Mouse (Mus musculus): ENCODE data around the gene Cldn4. TPM values are rescaled to one million over a fixed set of nuclear protein-coding genes. Genes with fewer than 3 reads are reported as not detected.

Gene Cldn4
- polyA plus RNA-seq (2012; rRNA removed) = 0.38 and 0.44 TPM in 2 replicates

DNA sequence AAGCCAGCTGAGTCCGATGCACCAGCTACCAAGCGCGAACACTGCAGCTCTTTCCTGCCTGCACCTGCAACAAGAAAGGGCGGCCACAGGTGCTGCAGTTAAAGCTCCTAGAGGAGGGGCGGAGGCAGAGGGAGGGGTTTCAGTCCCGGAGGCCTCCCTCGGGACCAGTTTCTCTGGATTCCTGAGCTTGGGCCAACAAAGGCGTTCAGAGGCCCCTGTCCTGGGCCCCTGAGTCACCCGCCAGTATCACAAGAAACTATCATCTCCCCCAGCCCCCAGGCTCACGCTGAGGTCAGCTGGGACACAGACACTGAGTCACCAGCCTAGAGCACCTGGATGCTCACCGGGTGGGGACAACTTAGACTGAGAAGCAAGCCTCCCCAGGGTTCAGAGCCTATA is at the start of gene Cldn4:
Gene Cldn4, minus strand, starts transcription at position 78 of the 399 bp plus-strand sequence.
- H3K4me1 ChIP-seq (ENCODE audit: control insufficient read depth, insufficient read depth, insufficient read length) = peaks cover 4% of the 10 kb centered on the region; the same call in 1 of the 2 replicates
- no peak for TF ChIP-seq POLR2A (IDR thresholded peaks at IDR 0.05; ENCODE audit: low read depth, low read length)
- no peaks in the 10 kb centered on the region for H3K27me3 ChIP-seq (ENCODE audit: control insufficient read depth, insufficient read depth, low read length)
- no peaks in the 10 kb centered on the region for H3K36me3 ChIP-seq (ENCODE audit: control insufficient read depth, insufficient read depth, low read length)
- H3K4me3 ChIP-seq (ENCODE audit: extremely low read depth, insufficient read depth, insufficient read length) = no peak within 1 kb of the TSS
- H3K27ac ChIP-seq (ENCODE audit: insufficient read depth, low read length) = no peak within 1 kb of the TSS
- 32% methylated on average over 11 of the region's 11 CpGs for WGBS
- no peak for DNase-seq (ENCODE audit: low read depth in 1 of 2, low spot score in 2 of 2)

DNA sequence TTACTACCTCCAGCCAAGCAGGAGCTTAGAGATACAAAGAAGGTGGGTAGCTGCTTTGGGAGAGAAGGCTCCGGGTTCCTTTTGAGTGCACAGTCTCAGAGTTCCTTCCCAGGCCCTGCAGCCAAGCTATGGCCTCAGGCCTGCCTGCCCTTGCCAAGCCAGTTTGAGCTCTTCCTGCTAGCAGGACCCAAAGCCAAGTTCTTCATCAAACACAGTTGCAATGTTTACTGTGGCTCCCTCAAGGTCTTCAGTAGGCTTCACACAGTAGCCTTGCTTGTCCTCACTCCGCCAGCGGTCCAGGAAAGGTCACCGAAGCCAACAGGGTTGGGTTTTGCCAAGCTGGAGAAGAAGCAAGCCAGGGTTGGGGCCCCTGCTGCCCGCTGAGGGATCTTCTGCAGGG is 45.8 kb upstream of the Cldn4 start:
- Histone ChIP-seq H3K36me3 (ENCODE audit: control insufficient read depth, insufficient read depth, low read length) (no peaks in the 10 kb centered on the region), H3K4me1 (ENCODE audit: control insufficient read depth, insufficient read depth, insufficient read length) (no peaks in the 10 kb centered on the region), H3K27ac (ENCODE audit: insufficient read depth, low read length) (no peak overlapping the region), H3K27me3 (ENCODE audit: control insufficient read depth, insufficient read depth, low read length) (no peaks in the 10 kb centered on the region; the same call in 1 of the 2 replicates), H3K4me3 (ENCODE audit: extremely low read depth, insufficient read depth, insufficient read length) (no peak overlapping the region)
- DNase-seq (ENCODE audit: low read depth in 1 of 2, low spot score in 2 of 2) = no peak
- no peak for TF ChIP-seq POLR2A (IDR thresholded peaks at IDR 0.05; ENCODE audit: low read depth, low read length)
- no peak for TF ChIP-seq CTCF (IDR thresholded peaks at IDR 0.05; ENCODE audit: extremely low read depth, insufficient read depth, insufficient read length, insufficient replicate concordance)
- 95% methylated on average over 5 of the region's 5 CpGs for WGBS

DNA sequence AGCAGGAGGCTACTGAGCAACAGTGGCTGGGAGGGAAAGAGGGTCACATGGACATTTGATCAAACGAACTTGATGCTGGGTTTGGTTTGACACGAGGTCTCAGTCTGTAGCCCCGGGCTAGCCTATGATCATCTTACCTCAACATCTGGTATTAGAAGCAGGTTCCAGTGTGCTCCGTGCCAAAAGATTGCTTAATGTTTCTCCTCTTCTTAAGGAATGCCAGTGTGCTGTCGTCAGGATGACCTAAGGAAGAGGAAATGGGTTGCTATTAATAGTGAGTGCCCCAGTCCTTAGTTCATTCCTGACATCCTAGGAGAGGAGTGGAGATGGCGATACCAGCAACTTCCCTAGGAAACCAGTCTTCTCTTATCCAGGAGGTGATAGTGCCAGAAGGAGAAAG is 43.0 kb upstream of the Cldn4 start:
- DNase-seq (ENCODE audit: low read depth in 1 of 2, low spot score in 2 of 2) = no peak
- Histone ChIP-seq H3K4me1 (ENCODE audit: control insufficient read depth, insufficient read depth, insufficient read length) (peaks cover 5% of the 10 kb centered on the region), H3K4me3 (ENCODE audit: extremely low read depth, insufficient read depth, insufficient read length) (no peak overlapping the region), H3K27me3 (ENCODE audit: control insufficient read depth, insufficient read depth, low read length) (peaks cover 5% of the 10 kb centered on the region), H3K36me3 (ENCODE audit: control insufficient read depth, insufficient read depth, low read length) (no peaks in the 10 kb centered on the region), H3K27ac (ENCODE audit: insufficient read depth, low read length) (no peak overlapping the region)
- TF ChIP-seq POLR2A (IDR thresholded peaks at IDR 0.05; ENCODE audit: low read depth, low read length) (no peak), CTCF (IDR thresholded peaks at IDR 0.05; ENCODE audit: extremely low read depth, insufficient read depth, insufficient read length, insufficient replicate concordance) (no peak)
- 50% methylated on average over 6 of the region's 6 CpGs for WGBS

DNA sequence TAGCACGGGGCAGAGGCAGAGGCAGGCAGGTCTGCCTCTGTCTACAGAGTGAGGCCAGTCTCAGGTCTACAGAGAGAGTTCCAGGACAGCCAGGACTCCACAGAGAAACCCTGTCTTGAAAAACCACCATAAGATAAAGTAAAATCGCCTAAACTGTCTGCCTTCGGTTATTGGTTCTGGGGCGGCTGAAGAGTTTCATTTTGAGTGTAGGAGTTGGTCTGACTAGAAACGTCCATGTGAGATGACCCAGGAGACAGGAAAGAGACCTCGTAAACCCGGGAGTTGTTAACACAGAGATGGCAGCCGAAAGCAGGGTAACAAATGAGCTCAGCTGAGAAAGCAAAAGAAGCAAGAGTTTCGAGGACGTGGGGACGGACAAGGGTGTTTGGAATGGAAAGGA is 42.4 kb upstream of the Cldn4 start:
- no peaks in the 10 kb centered on the region for H3K36me3 ChIP-seq (ENCODE audit: control insufficient read depth, insufficient read depth, low read length)
- WGBS = 60% methylated on average over 11 of the region's 11 CpGs
- no peak for DNase-seq (ENCODE audit: low read depth in 1 of 2, low spot score in 2 of 2)
- no peak overlapping the region for H3K27ac ChIP-seq (ENCODE audit: insufficient read depth, low read length)
- H3K4me1 ChIP-seq (ENCODE audit: control insufficient read depth, insufficient read depth, insufficient read length) = peaks cover 5% of the 10 kb centered on the region
- TF ChIP-seq CTCF (IDR thresholded peaks at IDR 0.05; ENCODE audit: extremely low read depth, insufficient read depth, insufficient read length, insufficient replicate concordance) = no peak
- TF ChIP-seq POLR2A (IDR thresholded peaks at IDR 0.05; ENCODE audit: low read depth, low read length) = no peak
- no peak overlapping the region for H3K4me3 ChIP-seq (ENCODE audit: extremely low read depth, insufficient read depth, insufficient read length)
- peaks cover 5% of the 10 kb centered on the region for H3K27me3 ChIP-seq (ENCODE audit: control insufficient read depth, insufficient read depth, low read length)

DNA sequence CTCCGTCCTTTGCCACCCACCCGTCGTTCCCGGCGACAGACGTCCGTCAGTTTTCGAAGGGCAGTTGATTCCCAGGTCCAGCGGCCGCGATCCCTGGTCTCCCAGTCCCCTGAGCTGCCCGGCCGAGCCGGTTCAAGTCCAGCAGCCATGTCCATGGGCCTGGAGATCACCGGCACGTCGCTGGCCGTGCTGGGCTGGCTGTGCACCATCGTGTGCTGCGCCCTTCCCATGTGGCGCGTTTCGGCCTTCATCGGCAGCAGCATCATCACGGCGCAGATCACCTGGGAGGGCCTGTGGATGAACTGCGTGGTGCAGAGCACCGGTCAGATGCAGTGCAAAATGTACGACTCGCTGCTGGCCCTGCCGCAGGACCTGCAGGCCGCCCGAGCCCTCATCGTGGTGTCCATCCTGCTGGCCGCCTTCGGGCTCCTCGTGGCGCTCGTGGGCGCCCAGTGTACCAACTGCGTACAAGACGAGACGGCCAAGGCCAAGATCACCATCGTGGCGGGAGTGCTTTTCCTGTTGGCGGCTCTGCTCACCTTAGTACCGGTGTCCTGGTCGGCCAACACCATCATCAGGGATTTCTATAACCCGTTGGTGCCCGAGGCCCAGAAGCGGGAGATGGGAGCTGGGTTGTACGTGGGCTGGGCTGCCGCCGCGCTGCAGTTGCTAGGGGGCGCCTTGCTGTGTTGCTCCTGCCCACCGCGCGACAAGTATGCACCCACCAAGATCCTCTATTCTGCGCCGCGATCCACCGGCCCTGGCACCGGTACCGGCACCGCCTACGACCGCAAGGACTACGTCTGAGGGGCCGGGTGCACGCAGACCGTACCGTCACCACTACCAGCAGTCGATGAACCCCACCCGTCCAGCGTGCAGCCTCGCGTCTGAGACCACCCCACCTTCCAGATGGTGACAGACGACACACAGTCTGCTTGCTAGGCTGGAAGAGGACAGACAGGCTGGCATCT is 39.8 kb upstream of the Cldn4 start:
- Histone ChIP-seq H3K27ac (ENCODE audit: insufficient read depth, low read length) (no peak overlapping the region), H3K36me3 (ENCODE audit: control insufficient read depth, insufficient read depth, low read length) (no peaks in the 10 kb centered on the region), H3K4me1 (ENCODE audit: control insufficient read depth, insufficient read depth, insufficient read length) (peaks cover 5% of the 10 kb centered on the region), H3K4me3 (ENCODE audit: extremely low read depth, insufficient read depth, insufficient read length) (no peak overlapping the region), H3K27me3 (ENCODE audit: control insufficient read depth, insufficient read depth, low read length) (peaks cover 5% of the 10 kb centered on the region)
- WGBS = 6% methylated on average over 79 of the region's 79 CpGs
- no peak for TF ChIP-seq CTCF (IDR thresholded peaks at IDR 0.05; ENCODE audit: extremely low read depth, insufficient read depth, insufficient read length, insufficient replicate concordance)
- TF ChIP-seq POLR2A (IDR thresholded peaks at IDR 0.05; ENCODE audit: low read depth, low read length) = no peak
- no peak for DNase-seq (ENCODE audit: low read depth in 1 of 2, low spot score in 2 of 2)

DNA sequence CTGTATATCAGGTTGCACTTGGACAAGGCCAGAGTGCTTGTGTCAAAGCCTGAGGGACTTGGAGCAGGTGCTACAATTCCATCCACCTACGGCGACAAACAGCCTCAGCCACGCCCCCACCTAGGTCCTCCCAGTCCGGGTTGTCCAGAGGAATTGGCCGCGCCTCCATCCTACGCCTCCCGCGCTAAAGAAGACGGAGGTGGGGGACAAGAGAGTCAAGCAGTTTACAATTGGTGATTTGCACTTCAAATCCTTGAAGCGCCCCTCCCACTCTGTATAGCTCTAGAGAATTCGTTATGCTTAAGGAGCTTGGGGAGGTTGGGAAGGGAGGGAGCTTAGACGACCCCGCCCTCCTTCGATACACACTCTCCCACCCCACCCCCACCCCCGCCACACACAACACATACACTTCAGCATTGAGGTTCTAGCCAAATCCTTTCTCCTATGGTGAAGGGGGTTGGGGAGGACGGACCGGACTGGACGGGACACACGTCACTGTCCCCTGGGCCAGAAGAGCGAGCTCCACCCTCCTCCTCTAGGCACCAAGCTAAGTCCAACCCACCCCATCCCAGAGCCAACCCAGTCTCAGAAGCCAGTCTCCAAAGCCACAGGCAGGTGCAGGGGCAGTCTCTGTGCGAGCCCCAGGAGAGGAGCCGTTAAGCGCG is 39.0 kb upstream of the Cldn4 start, which contains the start of gene Cldn3:
Gene Cldn3, plus strand, starts transcription at position 582 of the 665 bp plus-strand sequence.
- Histone ChIP-seq H3K4me1 (ENCODE audit: control insufficient read depth, insufficient read depth, insufficient read length) (peaks cover 5% of the 10 kb centered on the region), H3K27me3 (ENCODE audit: control insufficient read depth, insufficient read depth, low read length) (peaks cover 5% of the 10 kb centered on the region), H3K36me3 (ENCODE audit: control insufficient read depth, insufficient read depth, low read length) (no peaks in the 10 kb centered on the region), H3K27ac (ENCODE audit: insufficient read depth, low read length) (no peak within 1 kb of the TSS), H3K4me3 (ENCODE audit: extremely low read depth, insufficient read depth, insufficient read length) (no peak within 1 kb of the TSS)
- no peak for DNase-seq (ENCODE audit: low read depth in 1 of 2, low spot score in 2 of 2)
- TF ChIP-seq POLR2A (IDR thresholded peaks at IDR 0.05; ENCODE audit: low read depth, low read length) = no peak
- TF ChIP-seq CTCF (IDR thresholded peaks at IDR 0.05; ENCODE audit: extremely low read depth, insufficient read depth, insufficient read length, insufficient replicate concordance) = no peak
- WGBS = 11% methylated on average over 25 of the region's 25 CpGs
